Mouse (Mus musculus) frontal cortex, postnatal 10 days (tissue): ENCODE measurements around the gene Gm45208.
"Not testable (repeated sequence)": the region's sequence is repeated elsewhere in the genome, so short reads cannot be mapped to it uniquely, and the experiment has no call there.

Experiments
- DNase-seq, 2 experiments: peaks; one replicate each; pipeline ENCODE4 v3.0.0; 2022; ENCODE audit warnings: low spot score in 2 of 2, mixed read lengths in 1 of 2

Gene Gm45208

DNA sequence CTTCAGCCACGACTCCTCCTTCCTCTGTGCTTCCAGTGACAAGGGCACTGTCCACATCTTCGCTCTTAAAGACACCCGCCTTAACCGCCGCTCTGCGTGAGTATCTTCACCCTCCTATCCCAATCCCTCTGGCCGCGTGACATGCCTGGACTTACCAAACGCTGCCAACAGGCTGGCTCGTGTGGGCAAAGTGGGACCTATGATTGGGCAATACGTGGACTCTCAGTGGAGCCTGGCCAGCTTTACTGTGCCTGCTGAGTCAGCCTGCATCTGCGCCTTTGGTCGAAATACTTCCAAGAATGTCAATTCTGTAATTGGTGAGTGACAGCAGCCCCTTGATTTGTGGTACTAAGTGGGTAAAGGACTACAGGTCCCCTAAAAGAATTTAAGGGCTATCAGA is 5.1 kb downstream of the Gm45208 start:
- DNase-seq: no peak

DNA sequence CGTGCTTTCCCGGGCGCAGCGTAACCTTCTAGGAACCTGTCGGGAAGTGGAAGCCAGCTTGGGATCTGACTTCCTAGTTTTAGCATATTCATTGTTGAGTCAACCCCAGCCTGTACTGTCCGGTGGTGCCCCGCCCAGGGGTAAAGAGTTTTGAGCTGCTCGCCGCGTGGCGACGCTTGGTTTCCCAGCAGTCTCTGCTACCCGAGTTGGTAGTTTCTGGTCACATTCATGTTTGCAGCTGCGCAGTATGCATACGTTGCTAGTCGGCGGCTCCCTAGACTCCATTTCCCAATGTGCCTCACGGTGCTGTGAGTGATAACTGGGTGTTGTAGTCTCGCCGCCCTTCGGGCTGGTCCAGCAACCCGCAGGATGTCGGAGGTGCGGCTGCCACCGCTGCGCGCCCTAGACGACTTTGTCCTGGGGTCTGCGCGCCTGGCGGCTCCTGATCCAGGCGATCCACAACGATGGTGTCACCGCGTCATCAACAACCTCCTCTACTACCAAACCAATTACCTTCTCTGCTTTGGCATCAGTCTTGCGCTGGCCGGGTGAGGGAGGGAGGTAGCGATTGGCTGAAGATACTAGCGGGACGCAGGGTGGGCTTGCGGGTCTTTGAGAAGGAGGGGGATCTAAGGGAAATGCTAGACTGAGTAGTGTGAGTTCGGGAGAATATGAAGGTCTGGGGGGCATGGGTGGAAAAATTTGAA is 6.3 kb downstream of the Gm45208 start, which contains the start of gene Praf2:
Praf2 (plus strand) TSS at position 225 of the 707 bp plus-strand sequence.
- DNase-seq: peak; percentile 70 to 72

DNA sequence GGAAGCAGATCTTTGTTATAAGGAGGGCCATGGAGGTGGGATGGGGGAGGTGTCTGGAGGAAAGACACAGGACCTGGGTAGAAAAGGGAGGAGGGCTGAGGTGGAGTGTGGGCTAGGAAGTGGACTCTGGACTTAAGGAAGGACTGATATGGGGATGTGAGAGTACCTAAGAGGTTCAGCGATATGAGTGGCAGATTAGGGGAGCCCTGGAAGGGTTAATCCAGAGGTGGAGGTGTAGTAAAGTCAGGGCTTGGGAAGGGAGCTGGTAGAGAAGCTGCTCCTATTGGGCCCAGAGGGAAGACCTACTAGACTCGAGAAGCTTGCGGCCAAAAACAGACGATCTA is 6.8 kb downstream of the Gm45208 start:
- DNase-seq: no peak

DNA sequence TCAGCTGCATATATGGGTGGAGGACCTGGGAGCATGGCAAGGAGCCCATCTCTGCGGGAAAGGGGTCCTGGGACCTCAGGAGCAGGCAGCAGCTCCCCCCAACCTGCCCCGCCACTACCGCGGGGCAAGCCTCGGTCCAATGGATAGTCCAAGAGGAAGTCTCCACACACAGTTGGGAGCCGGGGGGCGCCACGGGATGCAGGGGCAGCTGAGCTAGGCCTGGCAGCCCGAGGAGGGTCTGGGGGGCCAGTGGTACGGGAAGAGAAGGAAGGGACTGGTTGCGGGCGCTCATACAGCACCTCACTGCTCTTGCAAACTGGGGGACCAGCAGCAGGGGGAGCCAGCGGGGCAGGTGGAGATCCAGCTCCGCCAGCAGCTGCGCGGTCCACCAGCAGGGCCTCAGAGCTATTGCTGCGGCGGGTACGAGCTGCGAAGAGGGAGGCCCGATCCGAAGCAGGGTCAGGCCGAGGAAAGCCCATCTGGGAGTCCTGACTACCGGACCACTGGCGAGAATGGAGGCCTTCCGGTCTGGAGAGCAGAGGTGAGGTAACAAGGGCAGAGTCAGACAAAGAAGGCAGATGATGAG is 11.6 kb downstream of the Gm45208 start:
- DNase-seq: peak in 1 of 2 experiments; percentile 51

DNA sequence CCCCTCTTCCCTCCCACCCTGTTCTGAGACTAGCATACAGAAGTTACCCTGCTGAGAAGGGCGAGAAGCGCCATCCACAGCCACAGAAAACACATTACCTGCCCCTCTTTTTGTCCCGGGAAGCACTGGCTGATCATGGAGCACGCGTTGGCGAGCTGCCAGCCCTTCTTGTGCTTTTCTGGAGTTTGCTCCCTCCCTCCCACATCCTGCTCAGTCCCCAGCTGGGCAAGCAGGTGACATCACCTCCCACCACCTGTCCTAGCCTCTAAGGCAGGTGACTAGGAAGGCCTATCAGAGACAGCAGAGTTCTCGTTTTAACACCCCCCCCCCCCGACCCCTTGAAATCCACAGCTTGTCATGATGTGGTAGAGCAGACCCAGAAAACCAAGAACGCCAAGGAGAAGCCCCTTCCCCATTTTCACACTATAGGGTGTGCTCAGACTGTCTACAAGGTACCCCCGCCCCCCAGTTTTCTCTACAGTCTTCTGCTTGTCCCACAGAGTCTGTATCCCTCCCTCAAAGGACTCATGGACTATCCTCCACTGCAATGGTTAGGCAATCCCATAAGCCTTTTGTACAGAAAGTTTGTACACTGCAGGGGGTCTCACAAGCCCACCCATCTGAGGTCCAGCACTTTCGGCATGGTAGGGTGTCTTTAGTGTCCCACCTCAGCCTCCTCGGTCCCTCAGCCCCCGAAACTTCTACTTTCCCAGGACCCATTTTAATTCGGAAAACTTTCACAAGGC is 17.5 kb downstream of the Gm45208 start:
- no peak for DNase-seq

DNA sequence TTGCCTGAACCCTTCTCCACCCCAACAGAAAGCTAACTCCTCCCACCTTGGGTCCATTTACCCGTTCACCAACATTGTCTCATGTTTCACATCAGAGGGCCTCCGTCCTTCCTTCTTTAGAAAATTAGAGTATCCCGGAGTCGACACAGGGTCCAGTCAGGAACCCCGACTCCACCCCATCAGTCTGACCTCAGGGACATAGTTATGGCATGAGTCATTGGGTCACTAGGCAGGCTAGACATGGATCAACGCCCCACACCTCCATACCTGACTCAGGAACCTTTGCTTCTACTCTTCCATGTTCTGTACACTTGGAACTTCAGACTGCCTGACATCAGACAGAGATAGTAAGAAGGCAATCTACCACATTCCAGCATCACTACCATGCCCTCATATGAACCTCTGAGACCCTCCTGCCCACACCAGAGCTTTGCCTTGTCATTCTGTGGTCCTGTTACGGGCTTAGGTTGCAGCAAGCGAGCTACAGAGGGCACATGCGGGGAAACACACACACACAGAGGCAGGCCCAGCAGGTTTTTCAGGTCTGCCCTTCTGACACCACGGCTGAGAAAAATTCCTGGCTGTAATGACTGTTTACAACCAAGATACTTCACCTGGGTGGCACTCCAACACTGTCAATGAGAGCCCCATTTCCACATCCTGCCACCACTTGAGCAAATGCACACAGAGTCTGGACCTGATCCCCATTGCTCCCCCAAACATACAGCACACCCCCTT is 18.2 kb downstream of the Gm45208 start:
- no peak for DNase-seq

DNA sequence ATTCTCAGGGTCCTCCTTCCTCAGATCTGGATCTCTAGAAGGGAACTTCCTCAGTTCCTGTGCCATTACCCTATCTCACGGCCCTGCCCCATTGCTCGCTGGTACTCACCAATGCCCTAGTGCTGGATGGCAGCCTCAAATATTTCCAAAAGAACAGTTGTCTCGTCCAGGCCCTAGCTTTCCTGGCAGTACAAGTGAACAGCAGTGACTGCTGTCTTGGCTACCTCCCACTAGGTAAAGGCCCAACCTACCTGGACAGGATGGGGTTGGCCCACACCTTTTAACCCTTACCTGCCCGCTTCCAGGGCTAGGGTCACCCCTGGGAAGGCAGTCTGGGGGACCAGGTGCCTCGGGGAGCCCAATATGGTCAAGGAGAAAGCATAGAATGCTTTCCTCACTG is 19.1 kb downstream of the Gm45208 start:
- no peak for DNase-seq

DNA sequence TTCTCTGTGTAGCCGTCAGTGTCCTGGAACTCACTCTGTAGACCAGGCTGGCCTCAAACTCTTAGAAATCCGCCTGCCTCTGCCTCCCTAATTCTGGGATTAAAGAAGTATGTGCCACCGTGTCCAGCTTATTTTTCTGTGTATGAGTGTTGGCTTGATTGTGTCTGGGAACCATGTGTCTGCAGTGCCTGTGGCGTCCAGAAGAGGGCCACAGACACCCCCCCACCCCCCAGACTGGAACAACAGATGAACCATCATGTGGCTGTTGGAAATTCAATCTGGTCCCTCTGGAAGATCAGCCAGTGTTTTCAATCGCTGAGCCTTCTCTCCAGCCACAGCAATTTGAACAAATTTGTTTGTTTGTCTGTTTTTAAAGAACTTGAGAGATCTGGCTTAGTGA is 21.4 kb downstream of the Gm45208 start:
- no peak for DNase-seq

DNA sequence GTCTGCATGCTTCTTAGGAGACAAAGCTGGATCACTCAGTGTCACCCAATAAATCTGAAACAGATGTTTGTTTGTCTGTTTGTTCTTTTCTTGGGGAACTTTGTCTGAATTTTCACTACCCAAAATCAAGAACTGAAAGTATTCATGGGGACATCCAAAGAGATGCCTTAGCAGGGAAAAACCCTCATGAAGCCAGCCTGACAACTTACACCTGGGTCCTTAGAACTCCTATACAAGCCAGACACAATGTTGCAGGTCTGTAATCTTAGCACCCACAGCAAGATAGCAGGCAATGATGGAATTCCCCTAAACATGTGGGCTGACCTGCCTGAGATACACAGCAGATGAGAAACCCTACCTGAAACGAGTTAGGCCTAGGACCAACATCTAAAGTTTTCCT is 22.9 kb downstream of the Gm45208 start:
- no peak for DNase-seq

DNA sequence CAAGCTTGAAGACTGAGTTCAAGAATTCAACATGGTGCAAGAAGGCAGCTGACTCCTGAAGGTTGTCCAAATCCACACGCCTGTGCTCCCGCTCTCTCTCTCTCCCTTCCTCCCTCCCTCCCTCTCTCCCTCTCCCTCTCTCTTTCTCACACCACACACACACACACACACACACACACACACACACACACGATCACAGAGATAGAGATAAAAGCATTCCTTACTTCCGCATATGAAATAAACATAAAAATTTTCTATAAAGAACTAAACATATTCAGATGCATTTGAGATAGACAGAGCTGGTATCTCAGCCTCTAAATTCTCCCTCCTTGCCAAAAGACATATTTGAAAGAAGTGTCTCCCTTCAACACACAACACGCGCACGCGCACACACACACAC is 23.4 kb downstream of the Gm45208 start:
- no peak for DNase-seq

DNA sequence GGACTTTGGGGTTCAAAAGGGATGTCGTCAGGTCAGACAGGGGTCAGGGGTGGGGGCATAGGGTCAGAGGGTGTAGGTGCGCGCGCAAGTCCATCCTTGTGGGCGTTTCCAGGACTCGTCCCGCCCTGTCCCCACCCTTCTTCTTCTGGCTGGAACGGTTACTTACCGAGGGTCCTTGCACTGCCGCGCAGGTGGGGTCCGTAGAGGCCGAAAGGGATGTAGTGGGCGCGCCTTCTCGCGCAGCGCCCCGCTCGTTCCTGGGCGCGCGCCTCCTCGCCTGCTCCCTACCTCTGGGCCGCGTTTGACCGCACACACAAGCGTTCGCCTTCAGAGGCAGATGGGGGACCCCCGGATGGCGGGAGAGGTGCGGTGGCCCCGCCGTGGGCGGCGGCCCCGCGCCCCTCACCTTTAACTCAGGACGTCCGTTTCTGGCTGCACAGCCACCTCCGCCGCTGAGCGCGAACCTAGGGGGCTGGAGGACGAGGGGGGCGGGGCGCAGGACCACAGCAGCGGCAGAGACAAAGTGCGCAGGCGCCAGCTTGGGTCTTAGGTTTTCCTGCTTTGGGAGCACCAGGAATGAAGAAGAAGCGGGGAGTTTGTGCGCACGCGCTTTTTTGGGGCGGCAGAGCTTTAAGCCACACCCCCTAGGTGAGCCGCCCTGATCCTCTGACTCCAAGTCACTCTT is 28.5 kb downstream of the Gm45208 start, which contains the start of gene Ccdc120:
Ccdc120 (minus strand) TSS at position 474 of the 685 bp plus-strand sequence.
- DNase-seq: peak in 1 of 2 experiments; percentile 71

DNA sequence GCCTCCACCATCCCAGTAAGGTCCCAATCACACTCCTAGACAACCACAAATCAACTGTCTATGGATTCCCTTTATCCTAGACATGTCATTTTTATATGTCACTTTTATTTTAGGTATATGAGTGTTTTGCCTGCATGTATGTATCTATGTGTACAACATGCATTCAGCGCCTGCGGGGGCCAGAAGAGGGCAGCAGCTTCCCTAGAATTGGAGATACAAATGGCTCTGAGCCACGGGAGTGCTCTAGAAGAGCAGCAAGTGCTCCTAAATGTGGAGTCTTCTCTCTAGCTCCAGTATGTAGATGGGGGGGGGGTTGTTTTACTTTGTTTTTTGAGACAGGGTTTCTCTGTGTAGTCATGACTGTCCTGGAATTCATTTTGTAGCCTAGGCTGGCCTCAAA is 31.6 kb downstream of the Gm45208 start:
- DNase-seq: not testable (repeated sequence)

DNA sequence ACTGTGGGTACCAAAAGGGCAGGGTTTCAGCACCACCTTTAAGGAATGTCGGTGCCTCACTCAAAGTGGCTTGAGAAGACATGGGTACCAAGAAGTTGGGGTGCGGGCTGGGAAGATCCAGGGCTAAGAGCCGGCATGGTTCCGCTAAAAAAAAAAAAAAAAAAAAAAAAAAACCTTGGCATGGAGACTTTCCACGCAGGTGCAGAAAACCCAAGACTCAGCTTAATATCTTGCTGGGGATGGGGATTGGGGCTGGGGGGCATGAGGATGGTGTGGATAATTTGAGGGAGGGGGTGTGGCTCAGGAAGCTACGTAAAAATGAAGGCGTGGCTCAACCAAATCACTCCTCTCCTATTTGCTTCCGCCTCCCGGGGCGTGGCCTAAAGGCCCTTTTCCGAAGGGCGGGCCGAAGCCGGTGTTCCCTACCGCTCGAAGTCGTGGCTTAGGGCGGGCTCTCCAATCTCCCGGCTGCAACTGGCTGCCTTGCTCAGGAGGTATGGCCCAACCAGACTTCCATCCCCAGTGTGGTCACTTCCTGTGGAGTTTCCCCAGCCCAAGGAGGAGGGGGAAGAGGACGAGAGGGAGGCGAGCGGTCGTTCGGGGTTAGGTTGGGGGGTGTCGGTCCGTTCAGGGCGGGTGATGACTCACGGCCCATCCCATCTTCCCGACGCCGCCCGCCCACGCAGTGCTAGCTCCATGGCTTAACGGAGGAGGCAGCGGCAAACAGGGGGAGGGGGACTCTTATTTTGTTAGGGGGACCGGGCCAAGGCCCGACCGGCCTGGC is 40.3 kb downstream of the Gm45208 start, which contains the start of gene Tfe3:
Tfe3 (plus strand) TSS at position 424 of the 784 bp plus-strand sequence.
- DNase-seq: peak; percentile 88 to 91

DNA sequence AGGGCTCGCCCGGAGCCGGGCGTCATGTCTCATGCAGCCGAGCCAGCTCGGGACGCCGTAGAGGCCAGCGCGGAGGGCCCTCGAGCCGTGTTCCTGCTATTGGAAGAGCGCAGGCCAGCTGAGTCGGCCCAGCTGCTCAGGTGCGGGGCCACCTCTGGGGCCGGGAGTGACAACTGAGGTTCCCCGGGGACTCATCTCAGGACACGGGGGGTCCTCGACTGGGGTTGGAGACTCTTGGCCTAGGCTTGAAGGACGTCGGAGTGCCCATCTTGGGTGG is 40.8 kb downstream of the Gm45208 start:
- peak in 1 of 2 experiments; percentile 19 for DNase-seq

DNA sequence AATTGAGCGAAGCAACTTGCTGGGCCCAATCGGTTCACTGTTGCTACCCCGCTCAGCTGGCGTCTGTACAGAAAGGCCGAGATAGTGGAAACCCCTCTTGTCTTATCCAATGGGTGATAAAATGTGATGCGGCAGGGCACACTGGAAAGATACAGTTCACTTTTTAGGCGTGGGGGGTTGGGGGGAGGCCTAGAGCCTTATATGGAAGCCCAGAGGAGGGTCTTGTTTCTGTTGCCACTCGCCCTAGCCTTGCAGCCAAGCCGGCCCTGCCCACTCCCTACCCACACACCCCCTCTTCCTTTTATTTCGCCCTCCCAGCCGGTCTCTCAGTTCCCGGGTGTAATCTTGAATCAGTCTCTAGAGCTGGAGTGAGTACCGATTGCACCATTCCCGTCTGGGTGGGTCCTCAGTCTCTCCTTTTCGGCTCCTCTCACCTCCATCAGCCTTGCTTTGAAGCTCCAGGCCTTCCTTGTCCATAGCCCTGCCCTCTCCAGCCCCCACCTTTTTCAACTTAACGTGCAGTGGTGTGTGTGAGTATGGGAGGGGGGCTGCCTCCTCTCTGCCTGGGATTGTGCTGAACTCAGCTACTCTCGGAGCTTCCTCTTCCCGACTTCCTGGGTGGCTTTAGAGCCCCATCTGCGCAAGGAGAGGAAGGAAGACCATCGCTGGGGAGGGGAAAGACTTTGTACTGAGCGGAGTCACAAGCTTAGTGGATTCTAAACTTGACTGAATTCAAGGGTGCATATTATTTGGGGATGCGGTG is 41.8 kb downstream of the Gm45208 start:
- peak in 1 of 2 experiments; percentile 16 for DNase-seq

DNA sequence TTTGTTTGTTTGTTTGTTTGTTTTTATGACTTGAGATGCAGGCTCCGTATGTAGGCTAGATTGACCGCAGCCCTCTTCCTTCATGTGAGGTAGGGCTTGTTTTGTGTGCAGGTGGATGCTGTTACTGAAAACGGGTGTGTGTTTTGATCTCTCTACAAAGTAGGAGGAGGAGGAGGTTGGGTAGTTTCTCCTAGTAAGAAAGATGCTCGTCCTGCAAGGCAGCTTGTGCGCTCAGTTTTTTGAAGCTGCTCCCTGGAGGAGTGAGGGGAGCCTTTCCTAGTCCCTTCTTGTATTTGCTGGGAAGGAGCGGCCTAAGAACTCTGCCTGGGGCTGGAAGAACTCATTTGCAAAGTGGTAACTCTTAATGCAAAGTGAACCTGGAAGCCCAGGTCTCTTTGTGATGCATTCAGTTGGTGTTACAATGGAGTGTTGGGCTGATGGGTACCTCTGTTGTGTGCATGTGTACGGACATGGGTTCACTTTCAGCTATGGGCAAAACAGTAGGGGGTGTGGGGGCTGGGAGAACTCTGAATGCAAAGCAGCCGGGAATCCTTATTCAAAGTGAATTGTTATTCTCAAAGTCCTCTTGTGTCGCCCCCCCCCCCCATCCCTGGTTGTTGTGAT is 42.7 kb downstream of the Gm45208 start:
- DNase-seq: no peak

DNA sequence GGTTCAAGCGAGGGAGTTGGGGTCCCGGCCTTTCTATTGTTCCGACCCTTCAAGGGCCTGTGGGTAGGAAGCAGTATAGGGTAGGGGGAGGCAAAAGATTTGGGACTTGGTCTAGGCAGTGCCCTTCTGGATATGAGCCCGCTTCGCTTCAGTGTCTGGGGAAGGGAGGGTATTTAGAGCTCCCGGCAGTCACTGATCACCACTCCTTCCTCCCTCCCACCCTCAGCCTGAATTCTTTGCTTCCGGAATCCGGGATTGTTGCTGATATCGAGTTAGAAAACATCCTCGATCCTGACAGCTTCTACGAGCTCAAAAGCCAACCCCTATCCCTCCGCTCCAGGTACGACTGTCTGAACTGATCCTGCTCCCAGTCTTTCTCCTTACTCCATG is 43.2 kb downstream of the Gm45208 start:
- DNase-seq: no peak

DNA sequence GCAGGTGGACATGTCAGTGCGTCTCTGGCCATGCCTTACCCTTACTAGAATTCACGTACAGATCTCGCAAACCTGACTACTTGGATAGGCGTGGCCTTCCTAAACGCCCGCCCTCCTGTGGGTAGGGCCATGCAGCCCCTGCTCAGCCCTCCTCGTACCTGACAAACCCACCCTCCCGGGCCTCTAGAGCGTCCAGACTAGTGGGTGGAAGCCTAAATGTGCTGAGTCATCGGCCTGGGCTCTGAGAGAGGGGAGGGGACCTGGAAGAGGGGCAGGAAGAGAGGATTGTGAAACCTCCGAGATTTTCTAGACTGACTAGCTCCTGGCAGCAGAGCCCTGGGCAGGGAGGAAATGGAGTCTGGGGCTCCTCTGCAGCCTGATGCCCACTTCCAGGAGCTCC is 43.7 kb downstream of the Gm45208 start:
- no peak for DNase-seq

DNA sequence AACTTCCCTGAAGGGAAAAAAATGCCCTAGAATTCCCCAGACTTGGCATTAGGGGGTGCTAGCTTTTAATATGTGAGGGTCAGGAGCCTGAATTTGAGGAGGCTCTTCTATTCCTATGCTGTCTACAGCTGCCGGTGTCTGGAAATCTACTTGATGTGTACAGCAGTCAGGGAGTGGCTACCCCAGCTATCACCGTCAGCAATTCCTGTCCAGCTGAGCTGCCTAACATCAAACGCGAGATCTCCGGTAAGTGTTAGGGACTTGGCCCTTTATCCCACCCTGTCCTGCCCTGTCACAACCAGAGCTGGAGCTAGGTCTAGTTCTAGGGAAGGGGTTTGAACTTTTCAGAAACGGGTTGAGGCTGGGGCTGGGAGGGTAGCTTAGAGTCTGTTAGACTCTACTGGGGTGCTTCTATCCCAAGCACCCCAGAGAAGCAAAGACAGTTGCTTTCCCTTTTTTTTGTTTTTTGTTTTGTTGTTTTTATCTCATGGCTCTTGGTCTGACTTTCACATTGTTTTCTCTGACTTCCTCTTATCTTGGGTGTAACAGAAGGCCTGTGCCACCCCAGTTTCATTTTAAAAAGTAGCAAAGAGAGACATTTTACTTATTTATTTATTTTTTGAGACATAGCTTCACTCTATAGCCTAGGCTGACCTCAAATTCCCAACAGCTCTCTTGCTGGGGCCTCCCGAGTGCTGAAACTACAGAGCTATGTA is 47.4 kb downstream of the Gm45208 start:
- DNase-seq: no peak
